Mouse (Mus musculus): ENCODE data around the gene Mast4. TPM values are rescaled to one million over a fixed set of nuclear protein-coding genes. Genes with fewer than 3 reads are reported as not detected.

The Mast4 gene
- 2.2 TPM for polyA plus RNA-seq (2014; fragmentation: Illumina TruSeq; extraction: RNeasy Lipid Tissue Mini Kit (QIAGEN cat#74804); ENCODE audit: low read depth, low replicate concordance)

GRCm38 (mm10) chr13:103334392-103334686 lies at the start of gene Mast4:
Gene Mast4, minus strand, starts transcription at chr13:103334497.

GRCm38 (mm10) chr13:102693341-102693801 lies 640.9 kb downstream of the Mast4 start, which contains the start of gene Cd180:
Gene Cd180, plus strand, starts transcription at chr13:102693558.

All from liver, adult 10 weeks (tissue).